Mouse (Mus musculus) megakaryocyte-erythroid progenitor cell, adult 5-6 weeks (primary cell): ENCODE measurements at regions not wholly inside any gene's neighbourhood (a gene's known extent, or its start where the extent isn't known, plus 50 kb on each side); places are given as distances from the start of the nearest gene placed in this dataset.
A peak's percentile ranks its signal among the peaks of the same experiment; 100 is the strongest.

Experiments
- ATAC-seq: replicated peaks from 2 replicates; pipeline ENCODE4 v1.8.0; 2016; ENCODE audit warnings: mild to moderate bottlenecking, inconsistent platforms; ENCODE audit not compliant: severe bottlenecking, poor library complexity, low FRiP score, low TSS enrichment

GRCm38 (mm10) chr13:59242671-59243070, 342.4 kb downstream of the Agtpbp1 start:
- no peak for ATAC-seq

- no peak for ATAC-seq
Measured at GRCm38 (mm10) chr13:59238696-59239095, 346.3 kb downstream of the Agtpbp1 start.

DNA sequence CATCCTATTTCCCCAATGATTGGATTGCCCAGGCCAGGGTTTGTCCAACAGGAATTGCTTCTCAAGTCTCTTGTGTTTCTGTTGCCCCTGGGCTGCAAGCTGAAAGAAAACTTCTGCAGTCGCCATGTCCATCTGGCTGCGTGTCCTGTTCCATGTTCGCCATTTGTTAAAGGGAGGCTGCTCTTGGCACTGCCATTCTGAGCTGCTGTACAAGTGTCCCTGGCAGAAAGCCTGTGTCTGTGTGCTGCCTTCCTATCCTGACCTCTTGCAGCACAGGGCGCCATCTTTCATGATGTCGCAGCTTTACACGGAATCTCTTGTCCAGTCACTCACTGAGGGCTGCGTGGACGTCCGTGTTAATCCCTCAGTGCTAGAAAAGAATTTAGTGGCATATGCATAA, 349.2 kb downstream of the Agtpbp1 start:
- no peak for ATAC-seq

DNA sequence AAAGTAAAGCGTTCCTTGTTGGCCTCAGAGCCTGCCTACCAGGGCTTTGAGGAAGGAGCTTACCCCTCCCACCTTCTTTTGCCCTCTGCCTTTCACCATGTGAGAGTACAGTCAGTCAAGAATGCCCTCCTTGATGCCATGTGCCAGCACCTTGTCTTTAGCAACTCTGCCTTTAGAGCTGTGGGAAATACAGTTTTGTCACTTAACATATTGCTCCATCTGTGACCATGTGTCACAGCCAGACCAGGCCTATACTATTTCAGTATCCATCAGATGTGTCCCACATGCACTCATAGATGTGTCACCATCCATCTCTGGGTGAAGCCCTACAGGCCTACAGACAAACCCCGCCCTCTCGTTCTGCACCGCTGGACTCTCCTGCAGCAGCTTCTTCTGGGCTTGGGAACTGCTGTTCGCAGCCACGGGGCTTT, 355.9 kb downstream of the Agtpbp1 start:
- ATAC-seq: peak; percentile 16; the same call in 1 of the 2 replicates

DNA sequence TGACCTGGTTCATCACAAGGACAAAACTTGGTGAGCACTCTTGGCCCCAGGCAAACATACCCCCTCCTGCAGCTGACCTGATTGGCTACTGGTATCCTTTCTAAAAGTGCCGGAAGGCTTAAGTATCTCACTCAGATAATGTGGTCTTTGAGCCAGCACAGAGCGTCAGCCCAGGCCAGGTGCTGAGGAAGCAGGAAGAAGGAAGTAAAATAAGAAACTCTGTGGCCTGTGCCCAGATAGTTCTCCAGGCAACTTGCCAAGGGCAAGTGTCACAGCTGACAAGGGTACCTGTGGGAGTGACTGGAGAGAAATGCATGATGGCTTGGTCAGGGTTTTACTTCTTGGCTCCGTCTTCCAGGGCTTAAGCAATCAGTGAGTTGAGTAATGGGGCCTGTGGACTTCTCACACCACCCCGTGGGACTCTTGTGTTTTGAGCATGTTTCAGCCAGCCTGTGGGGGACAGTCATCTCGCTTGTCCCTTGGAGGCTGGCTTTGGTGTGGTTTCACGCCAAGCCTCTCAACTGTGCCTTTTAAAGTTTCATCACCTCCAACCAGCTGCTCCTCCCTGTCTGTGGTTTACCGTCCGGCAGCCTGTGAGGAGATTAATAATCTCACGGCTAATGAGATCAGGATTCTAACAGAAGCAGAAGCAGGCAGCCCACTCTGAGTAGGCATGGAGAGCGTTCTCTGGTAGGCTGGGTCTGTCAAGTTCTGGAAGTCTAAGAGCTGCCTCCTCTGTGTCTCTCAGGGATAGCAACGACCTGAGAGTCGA, 356.8 kb downstream of the Agtpbp1 start:
- ATAC-seq: peak; percentile 91

DNA sequence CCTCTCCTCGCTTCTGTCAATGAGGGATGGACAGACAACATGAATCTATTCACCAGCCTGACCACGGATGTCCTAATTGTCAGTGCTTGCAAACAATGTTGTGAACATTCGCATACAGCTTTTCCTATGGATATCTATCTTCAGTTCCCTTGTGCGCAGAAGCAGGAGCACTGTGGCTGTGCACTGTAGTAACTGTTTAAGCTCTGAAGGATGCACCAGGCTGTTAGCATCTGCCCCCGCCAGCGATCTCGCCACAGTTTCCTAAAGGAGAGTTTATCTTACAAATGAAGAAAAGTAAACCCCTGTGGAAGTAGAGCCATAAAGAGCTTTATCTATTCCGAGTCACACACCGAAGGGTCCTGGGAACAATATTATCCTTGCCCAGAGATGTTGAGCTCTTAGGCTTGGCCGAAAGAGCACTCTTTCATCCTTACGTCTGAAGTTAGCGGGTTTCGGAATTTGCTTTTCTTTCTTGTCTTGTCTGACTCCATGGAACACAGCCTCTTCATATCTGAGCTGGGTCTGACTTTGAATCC, 357.4 kb downstream of the Agtpbp1 start:
- no peak for ATAC-seq

DNA sequence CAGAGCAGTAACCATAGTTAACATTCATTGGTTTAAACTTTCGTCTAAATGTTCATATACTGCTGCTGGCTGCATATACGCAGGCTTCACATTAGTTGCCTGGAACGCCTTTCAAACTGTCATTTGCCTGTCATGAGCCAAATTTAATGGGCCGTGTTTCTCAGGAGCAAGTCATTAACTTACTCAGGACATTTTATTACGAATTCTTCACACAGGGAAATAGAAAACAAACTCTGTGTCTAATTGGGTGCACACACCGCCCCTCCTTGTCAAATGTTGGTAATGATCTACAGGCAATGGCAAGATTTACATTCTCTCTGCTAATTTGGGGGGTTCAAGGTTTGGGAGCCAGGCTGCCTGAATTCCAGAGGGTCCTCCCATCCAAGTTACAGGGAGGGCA, 364.4 kb downstream of the Agtpbp1 start:
- no peak for ATAC-seq

GRCm38 (mm10) chr13:59220156-59220555, 364.9 kb downstream of the Agtpbp1 start:
- peak; percentile 77 for ATAC-seq

- ATAC-seq: no peak
Measured at GRCm38 (mm10) chr13:59216686-59217298, 368.2 kb downstream of the Agtpbp1 start.

DNA sequence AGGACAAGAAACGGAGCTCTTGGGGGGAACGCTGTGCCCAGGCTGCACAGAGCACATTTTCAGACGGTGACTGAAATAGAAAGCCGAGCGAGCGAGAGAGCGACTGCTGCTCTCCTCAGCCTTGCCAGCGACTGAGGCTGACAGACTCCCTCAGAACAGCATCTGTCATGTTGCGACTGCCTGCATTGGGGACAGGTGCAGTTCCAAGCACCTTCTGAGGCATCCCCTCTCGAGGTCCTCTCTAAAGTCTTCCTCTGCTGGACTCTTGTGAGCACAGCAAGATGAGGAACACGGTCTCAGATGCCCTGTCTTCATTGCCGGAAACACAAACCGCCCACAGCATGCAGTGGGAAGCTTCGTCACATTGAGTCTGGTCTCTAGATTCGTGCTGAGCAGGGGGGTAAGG, 372.7 kb downstream of the Agtpbp1 start:
- no peak for ATAC-seq

DNA sequence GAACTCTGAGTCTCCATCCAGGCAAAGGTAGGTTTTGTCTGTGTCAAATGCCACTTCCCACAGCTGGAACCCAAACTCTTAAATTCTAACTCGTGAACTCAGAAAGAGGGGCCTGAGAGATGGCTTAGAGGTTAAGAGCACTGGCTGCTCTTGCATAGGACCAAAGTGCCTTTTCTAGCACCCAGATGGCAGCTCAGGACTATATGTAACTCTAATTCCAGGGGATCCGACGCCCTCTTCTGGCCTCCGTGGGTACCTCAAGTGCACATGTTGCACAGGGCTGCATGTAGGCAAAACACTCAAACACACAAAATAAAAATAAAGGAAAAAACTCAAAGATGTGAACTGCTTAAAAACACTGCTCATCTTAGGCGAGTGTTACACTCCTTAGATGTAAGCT, 374.2 kb downstream of the Agtpbp1 start:
- ATAC-seq: no peak

DNA sequence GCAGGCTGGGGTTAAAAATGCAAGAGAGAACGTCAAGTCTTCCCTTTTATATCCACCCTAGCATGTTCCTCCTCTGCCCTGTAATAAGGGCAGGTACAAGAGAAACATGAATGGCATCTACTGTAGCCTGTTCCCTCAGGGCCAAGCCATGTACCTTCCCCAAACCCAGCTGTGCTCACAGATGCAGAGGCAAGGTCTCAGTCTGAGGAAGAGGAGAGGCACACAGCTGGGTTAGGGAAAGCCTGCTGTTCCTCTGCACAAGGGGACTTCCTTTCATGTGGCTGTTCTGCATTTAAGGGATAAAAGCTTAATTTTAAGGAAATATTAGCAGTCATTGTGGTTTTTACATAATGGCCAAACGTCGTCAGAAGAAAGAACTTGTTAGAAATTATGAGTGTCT, 378.8 kb downstream of the Agtpbp1 start:
- ATAC-seq: no peak

GRCm38 (mm10) chr13:59204506-59204905, 380.5 kb downstream of the Agtpbp1 start:
- no peak for ATAC-seq

DNA sequence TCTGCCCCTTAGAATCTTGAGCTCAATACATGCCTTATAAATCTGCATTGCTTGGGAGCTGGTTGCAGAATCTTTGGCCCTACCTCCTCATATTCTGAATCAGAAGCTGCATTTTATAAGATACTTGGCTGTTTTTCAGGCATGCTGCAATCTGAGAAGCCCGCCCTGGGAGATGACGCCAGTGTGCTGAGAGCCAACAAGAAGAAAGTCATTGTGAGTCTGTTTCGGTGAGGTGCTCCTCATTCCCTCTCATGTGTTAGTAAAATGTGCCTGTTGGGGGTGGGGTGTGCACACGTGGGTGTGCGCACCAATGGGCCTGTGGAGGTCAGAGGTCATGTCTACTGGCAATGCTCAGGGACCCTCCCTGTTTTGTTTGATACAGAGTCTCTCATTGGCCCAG, 388.7 kb downstream of the Agtpbp1 start:
- no peak for ATAC-seq

DNA sequence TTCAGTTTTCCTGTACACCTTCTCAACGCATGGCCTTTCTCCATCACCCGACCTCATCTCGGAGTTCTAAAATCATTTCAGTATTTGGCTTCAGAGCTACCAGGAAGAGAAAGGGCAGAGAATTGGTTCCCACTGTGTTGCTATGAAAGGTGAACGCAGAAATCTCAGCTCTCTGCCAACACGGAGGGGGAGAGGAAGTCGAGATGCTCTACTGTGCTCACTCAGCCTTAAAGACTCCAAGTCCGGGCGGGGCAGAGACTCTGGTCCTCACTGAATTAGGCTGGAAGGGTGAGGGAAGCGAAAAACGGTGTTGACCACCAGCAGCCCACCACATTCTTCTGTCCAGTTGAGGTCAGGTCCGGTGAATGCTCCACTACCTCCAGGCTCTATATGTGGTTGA, 382.1 kb downstream of the Ntrk2 start:
- ATAC-seq: no peak
